Mouse (Mus musculus) c-Kit-positive CD71-positive TER-119-positive erythroid progenitor cells, embryonic 14.5 days (primary cell): ENCODE measurements around the gene Ncor2.

Source experiments
- DNase-seq: peaks from one replicate; pipeline ENCODE4 v3.0.0-alpha.2; 2013; ENCODE audit warnings: low spot score

Ncor2 gene

DNA sequence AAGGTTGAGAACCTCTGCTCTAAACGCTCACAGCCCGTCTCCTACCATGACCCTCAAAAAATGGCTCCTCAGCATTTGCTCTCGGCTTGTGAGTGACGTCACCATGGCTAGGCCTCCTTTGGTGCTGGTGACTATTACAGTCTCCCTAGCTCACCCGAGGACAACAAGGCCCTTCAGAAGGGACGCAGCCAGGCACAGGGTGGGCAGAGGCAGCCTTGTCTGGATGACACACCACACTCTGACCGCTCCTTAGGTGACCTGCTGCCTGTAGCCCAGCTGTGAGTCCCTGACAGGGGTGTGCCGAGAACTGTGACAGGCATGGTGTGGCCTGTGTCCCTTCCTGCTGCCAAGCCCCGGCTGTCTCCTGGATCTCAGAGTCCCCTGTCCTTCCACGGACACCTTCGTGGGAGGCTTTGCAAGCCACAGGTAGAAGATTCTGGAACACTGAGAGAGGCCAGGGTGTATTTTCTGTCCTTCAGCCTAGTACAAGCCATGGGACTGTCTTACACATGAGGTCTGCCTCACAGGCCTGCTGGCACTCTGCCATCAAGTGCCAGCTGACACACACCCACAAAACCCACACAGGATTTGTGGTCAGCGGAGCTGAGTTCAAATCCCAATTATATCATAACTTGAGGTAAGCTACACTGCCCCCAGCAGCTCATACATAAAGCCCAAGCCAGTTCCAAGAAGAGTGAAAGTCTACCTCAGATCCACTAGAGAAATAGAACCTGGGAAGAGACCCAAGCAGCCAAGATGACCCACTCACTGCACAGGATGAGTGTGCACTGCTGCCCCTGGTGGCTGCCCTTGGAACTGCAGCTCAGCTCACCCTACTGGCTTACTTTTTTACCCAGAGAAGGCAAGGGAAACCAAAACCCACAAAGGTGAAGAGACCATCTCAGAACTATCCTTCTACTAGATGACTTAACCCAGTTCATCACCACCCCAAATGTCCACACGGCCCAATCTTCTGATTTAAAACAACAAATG is 112.2 kb downstream of the Ncor2 start:
- DNase-seq = peak; percentile 67

DNA sequence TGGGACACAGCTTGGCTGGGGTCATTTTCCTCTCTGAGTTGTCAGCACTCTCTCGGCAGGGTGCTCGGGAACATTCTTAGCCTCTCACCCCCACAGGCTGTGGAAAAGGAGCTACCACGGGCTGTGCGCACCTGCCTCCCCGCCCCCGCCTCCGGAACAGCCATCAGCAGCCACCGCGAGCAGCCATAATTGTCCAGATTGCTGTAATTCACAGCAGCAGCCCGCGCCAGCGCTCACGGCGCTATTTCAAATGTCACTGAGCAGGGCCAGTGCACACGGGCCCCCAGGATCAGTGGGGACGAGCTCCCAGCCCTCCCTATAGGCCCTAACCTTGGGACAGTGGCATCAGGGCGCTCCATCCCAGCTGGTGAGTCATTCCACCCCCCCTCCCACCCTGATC is 116.0 kb downstream of the Ncor2 start:
- no peak for DNase-seq

DNA sequence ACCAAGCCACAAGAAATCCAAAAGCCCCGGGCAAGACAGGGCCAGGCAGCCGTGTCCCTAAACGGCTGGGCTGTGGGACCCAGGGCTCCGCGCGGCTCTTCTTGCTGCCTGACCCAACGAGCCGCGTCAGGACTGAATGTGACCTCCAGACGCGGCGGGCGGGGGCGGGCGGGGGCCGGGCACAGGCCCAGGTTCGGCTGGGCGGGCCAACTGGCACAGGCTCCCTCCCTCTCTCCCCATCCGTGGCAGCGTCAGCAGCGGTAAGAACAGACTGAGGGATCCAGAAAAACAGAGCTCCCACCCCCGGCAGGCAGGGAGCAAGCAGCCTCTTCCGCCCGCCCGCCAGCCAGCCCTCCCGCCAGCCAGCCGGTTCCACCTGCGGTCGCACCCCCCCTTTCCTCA is 120.8 kb downstream of the Ncor2 start:
- no peak for DNase-seq

DNA sequence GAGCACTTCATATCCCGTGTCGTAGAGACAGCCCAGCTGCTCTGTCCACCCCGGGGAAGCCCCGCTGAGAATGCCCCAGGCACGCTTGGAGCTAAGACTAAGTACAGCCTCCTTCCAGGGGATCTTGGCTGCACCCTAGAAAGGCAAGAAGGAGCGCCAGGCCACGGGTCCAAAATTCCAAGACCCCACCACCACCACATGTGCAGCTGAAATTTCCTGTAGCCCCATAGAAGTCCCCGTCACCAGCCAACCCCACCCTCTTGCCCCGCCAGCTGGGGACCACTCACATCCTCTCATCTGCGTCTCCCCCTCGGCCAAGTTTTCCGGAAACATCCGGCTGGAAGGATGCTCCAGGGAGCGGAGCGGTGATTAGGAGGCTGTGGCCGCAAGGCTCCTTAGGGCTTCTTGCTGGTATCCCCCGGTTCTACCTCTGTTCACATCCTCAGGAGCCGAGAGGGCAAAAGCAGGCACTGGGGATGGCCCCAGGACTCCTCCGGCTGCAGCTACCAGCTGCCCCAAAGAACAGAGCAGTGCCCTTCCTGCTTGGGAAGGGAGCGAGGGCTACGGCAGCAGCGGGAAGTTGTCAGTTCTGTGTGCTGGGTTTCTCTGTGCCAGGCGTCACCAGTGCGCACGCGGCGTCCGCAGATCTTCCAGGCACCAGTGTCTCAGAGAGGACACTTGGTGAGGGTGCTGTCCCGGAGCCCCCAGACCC is 121.3 kb downstream of the Ncor2 start:
- DNase-seq = no peak

DNA sequence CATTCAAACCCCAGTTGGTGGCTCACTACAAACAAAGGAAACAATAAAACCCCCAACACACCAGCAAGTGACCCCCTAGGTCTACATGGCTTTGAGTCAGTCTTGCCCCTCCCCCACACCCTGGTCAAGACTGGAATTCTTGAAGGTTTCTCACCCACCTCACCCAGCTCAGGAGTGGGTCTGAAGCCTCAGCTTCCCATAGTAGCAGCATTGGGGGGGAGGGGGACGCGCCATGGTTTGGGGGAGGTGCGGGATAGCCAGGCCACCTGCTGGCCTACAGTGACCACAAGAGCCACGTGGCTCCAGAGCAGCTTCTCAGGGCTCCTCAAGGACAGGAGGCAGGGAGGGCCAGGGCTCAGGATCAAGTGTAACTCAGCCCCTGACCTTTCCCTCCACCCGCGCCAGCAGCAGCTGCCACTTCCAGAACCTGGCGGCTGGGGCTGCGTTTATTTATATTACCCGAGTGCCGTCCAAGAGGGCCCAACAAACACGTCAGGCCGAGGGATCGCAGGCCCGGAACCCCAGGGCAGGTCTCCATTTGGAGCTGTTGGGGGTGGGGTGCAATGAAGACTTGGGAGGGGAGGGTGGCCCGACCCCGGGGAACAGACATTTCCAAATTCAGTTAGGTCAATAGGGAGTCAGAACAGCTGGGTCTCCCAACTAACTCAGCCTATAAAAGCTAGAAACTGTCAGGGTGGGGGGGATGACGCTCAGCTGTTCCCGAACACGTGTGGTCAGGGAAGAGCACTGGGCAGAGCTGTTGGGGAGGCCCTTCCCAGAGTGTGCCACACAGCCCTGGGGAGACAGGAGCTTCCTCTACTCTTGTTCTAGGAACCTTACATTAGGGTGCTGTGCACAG is 122.1 kb downstream of the Ncor2 start:
- DNase-seq = no peak

DNA sequence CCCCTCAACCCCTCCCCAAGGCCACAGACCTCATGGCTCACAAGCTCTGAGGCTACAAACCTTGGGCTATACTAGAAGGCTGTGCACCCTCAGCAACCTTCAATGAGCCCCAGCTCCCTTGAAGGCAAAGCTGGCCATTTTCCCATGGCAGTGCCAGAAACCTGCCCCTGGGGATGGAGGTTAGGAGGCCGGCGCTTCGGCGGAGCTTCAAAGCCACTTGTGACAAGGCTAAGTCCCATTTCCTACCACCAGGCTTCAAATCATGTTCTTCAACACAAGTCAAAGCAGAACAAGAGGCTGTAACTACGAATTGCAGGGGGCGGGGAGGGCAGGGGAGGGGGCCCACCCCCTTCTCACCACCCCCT is 122.7 kb downstream of the Ncor2 start:
- DNase-seq = no peak

DNA sequence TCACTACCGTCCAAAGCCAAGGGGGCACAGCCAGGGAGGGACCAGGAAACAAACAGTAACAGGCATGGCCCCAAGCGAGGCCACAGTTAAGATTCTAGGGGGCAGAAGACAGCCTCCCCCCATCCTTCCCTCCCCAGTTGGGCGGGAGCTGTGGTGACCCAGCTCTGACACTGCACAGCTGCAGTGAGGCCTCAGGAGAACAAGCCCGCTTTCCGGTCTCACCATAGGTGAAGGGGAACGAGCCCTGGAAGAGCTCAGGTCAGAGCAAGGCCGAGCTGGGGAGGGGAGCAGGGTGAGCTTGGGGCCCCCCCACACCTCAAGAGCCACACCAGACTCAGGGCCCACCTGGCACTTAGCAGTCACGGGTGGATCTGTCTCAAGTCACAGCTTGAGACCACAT is 123.1 kb downstream of the Ncor2 start:
- DNase-seq = no peak

DNA sequence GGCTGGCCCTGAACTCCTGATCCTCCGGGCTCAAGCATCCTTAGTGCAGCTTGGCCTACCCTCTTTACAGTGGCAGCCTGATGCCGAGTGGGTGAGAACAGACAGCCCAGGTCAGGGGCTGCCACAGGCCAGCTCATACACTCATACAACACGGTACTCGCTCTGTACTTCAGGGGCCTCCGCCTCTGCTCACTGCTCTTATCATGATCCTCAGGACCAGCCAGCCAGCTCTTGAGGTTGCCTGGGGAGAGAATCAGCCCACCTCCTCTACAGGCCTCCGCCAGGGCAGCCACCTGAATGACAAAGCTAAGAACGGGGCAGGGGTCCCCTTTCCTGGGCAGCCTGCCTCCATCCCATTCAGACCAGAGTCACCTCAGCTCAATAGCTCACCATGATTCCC is 125.4 kb downstream of the Ncor2 start:
- DNase-seq = peak; percentile 59

DNA sequence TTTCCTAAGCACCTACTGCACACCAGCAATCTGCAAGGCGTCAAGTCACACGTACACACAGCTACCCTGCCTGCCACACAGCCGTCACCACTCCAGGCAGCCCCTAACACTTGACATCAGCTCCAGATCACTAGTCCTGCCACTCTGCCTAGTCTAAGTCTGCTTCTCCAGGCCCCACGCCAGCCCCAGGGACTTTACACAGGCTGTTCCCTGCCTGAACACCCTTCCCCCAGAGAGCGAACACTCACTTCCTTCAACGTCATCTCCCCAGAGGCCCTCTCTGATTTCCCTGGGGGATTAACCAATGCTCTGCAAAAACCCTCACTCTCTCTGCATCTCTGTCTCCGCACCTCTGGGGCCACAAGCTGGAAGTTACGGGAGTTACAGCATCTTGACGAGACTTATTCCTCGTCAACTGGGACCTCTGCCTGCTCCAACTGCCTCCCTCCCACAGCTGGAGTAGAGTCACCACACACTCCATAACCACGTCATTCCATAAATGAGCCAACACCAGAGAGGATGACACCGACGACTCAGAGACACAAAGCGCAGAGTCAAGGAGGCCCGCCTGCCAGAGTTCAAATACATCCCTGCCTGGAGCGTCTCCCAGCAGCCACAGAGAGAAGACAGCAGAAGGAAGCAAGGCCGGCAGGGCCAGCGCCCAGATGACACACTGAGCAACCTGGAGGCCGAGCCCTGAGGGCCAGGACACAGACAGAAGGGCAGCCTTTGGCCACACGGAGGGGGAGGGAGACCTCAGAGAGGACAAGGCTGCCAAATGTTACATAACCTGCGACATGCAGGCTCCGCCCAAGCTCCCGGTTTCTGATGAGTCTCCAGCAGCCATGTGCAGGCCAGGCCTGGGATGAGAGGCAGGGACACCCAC is 126.2 kb downstream of the Ncor2 start:
- no peak for DNase-seq

DNA sequence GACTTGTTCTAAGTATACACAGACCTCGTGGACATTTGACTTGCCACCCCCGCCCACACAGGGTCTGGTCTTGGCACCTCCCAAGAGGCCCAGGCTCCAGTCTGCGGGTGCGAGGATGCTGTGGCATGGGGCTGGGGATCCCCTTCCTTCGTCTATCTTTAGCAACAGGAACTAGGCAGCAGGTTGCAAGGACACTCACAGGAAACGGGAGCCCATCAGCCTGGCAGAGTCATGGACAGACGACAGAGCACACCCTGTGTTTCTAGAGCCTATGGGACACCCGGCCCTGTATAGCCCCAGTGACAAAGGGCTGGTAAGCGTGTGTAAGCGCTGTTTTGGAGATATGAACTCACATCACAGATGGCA is 126.8 kb downstream of the Ncor2 start:
- no peak for DNase-seq

DNA sequence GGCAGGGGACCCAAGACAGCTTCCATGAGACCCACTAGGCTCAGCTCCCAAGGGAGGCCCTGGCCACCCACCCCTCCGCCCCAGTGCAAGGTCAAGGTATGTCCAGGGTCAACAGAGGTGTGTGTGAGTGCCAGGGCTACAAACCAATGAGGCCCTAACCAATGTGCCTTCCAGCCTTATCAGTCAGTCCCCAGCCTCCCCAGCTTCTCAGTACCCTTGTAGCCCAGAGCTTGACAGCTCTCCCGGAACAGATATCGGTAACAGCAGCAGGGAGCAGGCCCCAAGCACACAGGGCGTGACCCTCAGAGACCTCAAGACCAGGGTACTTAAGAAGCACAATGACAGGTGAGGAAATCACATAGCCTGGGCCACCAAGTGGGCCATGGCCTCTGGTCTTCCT is 129.5 kb downstream of the Ncor2 start:
- DNase-seq = peak; percentile 83

DNA sequence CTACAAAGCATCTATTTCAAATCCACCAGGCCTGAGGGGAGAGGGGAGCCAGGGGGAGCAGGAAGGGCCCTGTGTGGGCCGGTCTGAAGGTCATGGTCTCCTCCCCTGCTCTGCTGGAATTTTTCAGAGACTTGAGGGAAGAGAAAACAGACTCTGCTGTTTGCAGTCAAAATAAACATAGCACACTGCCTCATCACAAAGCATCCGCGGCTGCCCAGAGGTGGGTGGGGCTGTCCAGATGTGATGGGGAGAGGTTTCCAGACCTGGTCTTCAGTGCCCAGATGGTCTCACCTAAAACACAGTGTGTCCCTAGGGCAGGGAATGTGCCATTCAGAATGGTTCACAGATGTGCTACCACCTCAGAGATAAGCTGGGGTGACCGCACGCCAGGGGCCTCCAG is 132.6 kb downstream of the Ncor2 start:
- DNase-seq = no peak

DNA sequence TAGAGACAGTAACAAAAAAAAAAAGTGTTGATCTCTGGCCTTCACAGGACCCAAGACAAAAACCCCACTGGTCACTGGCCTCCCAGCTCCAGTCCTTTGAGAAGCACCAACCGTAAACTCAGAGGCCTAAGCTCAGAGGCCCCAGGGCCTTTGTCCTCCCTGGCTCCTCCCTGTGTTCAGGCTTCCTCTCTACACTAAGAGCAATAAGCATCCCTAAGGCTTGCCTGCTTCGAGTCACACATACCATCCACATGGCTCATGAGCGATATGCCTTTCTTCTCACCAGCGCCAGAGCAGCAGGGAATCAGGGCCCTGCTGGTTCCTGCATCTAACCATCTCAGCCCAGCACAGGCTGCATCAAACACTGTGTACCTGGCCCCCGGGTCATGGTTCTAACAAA is 133.8 kb downstream of the Ncor2 start:
- DNase-seq = no peak

DNA sequence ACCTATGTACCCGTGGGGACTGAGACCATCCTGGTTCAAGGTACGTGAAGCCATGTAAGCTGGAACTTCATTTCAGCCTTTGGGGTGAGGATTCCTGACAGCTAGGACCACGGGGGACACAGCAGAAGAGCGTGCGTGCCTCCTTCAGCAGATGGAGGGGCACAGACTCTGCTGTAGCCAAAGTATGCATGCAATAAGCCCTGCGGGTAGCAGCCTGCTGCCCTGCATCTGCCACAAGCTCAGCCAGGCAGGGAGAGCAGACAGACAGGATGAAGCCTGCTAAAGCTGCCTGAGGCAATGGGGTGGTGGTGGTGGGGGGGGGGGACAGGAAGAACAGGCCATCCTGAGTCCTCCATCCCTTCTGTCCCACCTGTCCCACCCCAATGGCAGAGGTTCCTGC is 135.6 kb downstream of the Ncor2 start:
- no peak for DNase-seq

DNA sequence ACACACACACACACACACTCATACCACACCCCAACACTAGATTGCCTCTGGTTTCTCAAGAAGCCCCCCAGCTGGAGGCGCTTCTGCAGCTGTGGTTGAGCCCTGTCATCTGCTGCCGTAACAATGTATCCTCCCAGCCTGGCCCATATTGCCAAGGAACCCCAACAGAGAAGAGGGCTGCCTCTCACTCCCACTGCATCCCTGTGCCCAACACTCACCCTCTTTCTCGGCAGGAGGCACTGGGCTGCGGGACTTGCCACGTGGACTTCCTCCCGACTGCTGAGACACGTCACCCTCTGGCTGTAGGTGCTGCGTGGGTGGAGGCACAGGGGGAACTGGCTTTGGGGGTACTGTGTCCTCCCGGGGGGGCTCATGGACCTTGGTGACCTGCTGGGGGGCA is 137.4 kb downstream of the Ncor2 start:
- no peak for DNase-seq

DNA sequence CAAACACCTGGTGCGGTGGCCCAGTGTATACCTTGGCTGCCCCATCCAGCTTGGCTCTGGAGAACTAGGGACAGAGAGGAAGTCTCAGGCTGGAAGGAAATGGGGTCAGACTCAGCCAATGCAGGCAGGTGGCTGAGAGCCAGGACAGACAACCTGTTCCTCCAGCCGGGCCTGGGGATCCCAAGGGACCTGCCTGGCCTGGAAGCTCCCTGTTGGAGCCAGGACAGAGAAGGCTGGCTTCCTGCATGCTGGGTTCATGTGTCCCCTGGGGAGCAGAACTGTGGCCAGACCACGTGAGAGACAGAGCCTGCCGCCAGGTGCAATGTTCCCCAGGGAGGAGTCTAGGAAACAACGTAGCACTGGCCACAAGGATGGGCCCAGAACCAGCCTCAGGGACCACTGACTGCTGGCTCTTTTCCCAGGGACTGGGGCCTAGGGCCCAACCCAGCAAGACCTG is 138.9 kb downstream of the Ncor2 start:
- DNase-seq = no peak

DNA sequence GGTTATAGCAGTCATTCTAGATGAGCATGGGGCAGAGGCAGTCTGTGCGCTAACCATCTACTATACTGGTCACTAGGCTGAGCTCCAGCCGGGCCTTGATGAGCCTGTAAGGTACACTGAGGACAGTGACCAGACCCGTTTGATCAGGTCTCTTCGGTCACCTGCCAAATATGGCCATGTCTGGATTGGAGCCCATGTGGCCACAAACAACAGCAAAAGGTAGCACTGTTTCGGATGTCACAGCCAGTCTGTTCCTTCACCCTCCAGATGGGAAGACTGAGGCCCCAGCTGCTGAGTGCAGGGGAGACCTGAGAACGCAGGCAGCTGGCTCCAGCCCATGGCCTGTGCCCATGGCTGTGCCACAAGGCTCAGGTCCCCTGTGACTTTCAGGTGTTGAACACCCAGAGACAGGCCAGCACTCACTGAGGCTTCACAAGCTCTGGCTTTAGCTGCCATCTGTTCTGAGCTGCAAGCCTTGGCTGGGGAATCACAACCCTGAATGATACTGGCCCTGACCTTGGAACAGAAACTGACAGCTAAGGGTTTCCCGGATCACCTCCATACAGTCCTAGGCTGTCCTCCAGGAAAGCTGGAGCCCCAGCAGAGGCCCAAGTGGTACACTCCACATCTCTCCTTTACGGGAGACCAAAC is 139.5 kb downstream of the Ncor2 start:
- DNase-seq = no peak

DNA sequence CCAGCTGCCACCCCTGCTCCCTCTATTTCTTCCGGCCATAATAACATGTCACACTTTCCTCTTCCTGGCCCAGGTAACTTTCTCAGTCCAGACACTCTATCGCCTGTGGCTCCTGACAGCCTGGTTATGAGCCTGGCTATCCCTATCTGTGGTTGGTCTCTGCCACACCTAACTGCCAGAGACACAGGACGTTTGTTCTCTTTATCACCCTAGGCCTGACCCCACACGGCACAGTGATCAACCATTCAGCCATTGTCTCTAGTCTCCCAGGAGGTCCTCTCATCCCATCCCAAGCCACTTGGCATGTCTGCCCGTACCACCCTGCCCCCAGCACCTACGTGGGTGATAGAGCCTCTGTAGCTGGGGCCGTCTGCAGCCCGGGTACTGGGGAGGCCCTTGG is 142.5 kb downstream of the Ncor2 start:
- no peak for DNase-seq

DNA sequence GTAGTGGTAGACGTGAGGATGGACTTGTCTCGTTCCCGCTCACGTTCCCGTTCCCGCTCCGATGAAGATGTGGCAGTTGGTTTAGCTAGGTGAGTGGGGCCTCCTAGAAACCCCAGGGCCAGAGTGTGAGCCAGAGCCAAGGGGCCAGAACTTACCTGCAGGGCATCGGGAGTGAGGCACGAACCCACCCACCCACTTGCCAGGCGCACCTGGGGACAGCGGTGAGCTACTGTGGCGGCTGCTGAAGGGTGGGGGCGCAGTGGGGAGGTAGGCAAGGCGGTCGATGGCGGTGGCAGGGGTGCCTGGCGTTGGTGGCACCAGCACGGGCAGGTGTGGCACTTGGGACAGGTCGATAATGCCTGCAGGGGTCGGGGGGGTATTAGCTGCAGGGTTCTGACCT is 150.1 kb downstream of the Ncor2 start:
- DNase-seq = no peak

DNA sequence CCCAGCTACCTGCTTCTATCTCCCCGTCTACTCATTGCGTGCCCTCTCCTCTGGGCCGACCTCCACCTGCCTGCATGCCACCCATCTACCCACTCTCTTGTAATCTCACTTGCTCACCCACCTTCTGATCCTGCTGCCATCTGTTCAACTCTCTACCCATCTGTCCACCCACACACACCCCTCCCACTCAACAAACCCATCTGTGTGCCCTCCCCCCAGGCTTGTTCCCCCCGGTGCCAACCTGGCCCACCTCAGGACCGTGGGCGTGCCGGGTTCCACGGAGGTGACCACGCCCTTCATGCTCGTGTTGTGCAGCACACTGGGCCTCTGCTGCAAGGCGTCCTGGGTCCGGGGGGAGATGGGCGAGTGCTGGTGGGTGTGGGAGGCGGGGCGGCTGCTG is 150.6 kb downstream of the Ncor2 start:
- DNase-seq = no peak

DNA sequence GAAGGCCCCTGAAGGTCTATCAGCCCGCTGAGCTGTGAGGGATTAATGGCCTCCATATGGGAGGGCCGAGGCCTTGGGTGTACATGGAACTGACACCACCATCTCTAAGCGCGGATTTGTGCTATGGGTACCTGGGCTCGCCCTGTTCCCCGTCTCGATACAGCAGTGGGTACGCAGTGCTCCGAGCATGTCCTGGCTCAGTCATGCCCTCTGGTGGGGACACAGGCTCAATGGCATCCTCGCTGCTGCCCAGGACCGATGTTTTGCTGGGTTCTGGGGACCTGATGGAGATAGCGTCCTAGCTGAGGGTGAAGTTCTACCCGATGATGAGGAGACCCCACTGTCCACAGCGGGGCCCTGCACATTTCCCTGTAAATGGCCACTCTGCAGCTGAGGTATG is 155.0 kb downstream of the Ncor2 start:
- DNase-seq = no peak
